Mouse (Mus musculus) ES-E14 (cell line): ENCODE data around the gene Neurod1. TPM values are rescaled to one million over a fixed set of nuclear protein-coding genes. Genes with fewer than 3 reads are reported as not detected.

Source experiments
- DNase-seq: peaks from one replicate; pipeline ENCODE4 v3.0.0-alpha.2; 2013; ENCODE audit warnings: low read depth, low spot score
- H3K27ac ChIP-seq: 2 replicates; pipeline ENCODE4 v1.5.1; 2012; ENCODE audit warnings: low read depth, mild to moderate bottlenecking, low read length, moderate library complexity, mixed read lengths; ENCODE audit not compliant: poor library complexity, insufficient read depth, severe bottlenecking
- H3K36me3 ChIP-seq: 2 replicates; pipeline ENCODE4 v1.6.1; 2012; ENCODE audit warnings: mild to moderate bottlenecking, low read length, moderate library complexity, mixed read lengths; ENCODE audit not compliant: control insufficient read depth, poor library complexity, insufficient read depth, severe bottlenecking
- H3K4me1 ChIP-seq, 2 experiments: fragments of 150-350 bp in 1 of 2; sonication (generic) in 1 of 2; 2 replicates each; pipeline ENCODE4 v1.6.1; 2012; ENCODE audit warnings: low read length in 2 of 2, mild to moderate bottlenecking in 1 of 2, mixed read lengths in 1 of 2; ENCODE audit not compliant: control insufficient read depth in 2 of 2, insufficient read depth in 2 of 2, poor library complexity in 1 of 2
- H3K4me3 ChIP-seq, 2 experiments: fragments of 150-350 bp in 1 of 2; sonication (generic) in 1 of 2; 2 replicates each; pipeline ENCODE4 v1.5.1; 2012; ENCODE audit warnings: low read length in 2 of 2, low read depth in 1 of 2, mild to moderate bottlenecking in 1 of 2, mixed read lengths in 1 of 2; ENCODE audit not compliant: insufficient read depth in 1 of 2, poor library complexity in 1 of 2, severe bottlenecking in 1 of 2
- H3K9ac ChIP-seq: 2 replicates; pipeline ENCODE4 v1.6.1; 2012; ENCODE audit warnings: low read depth, mild to moderate bottlenecking, low read length, mixed read lengths; ENCODE audit not compliant: poor library complexity, insufficient read depth, severe bottlenecking
- H3K9me3 ChIP-seq: fragments of 150-350 bp; sonication (generic); 2 replicates; pipeline ENCODE4 v1.6.1; 2012; ENCODE audit warnings: low read depth, mild to moderate bottlenecking, low read length; ENCODE audit not compliant: control insufficient read depth, insufficient read depth
- CHD2 ChIP-seq: IDR thresholded peaks from 2 replicates; pipeline ENCODE4 v1.6.1; 2014; ENCODE audit warnings: mild to moderate bottlenecking, low read depth, low read length, inconsistent platforms
- HCFC1 ChIP-seq: IDR thresholded peaks from 2 replicates; pipeline ENCODE4 v1.6.1; 2012; ENCODE audit warnings: low read length, inconsistent platforms, borderline replicate concordance; ENCODE audit not compliant: insufficient read depth
- MAFK ChIP-seq: IDR thresholded peaks from 2 replicates; pipeline ENCODE4 v1.6.1; 2014; ENCODE audit warnings: mild to moderate bottlenecking, low read depth, low read length, inconsistent platforms; ENCODE audit not compliant: insufficient read depth
- ZC3H11A ChIP-seq: IDR thresholded peaks from 2 replicates; pipeline ENCODE4 v1.6.1; 2012; ENCODE audit warnings: low read depth, mild to moderate bottlenecking, inconsistent platforms, low read length, borderline replicate concordance
- ZNF384 ChIP-seq: IDR thresholded peaks from 2 replicates; pipeline ENCODE4 v1.6.1; 2012; ENCODE audit warnings: low read depth, low read length, inconsistent platforms
- in situ Hi-C, 2 experiments: fragments of 600-800 bp; cut with MboI; formaldehyde crosslinking; loops; one replicate each; pipeline ENCODE4 v1.15.1; 2025; ENCODE audit warnings: low sequenced_read_pairs in 2 of 2, inconsistent platforms in 1 of 2; ENCODE audit not compliant: unreplicated experiment in 2 of 2
- total RNA-seq: library from RNA; depleted of rRNA; stranded (reverse); fragments of 300-350 nt; gene quantifications from 2 replicates; pipeline ENCODE4 v1.2.3, GENCODE M21; 2012

Gene Neurod1
- total RNA-seq, 1 experiment, result 1.3 TPM

DNA sequence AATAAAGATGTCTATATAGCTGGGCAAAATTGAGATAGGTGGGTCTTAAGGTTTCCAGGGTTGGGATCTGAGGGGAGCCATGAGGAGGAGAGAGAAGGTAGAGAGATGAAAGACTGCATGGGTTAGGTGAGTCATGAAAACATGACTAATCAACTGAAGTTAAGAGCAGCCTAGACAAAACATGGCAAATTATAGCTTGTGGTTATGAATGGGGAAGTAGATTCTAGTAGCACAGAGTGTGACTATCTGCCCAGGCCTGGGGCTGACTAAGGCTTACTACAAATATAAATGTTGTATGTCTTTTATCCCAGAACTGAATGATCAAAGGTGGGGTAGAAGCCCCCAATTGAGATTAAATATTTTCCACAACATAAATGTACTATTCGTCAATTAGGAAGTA, 9.4 kb downstream of the Neurod1 start:
- H3K4me1 ChIP-seq, result 0 out of 4 replicates have a peak, but pooled peaks cover 0 to 4% of the 10 kb centered on the region in 2 experiments
- no peak overlapping the region for H3K27ac ChIP-seq
- DNase-seq, result no peak
- H3K36me3 ChIP-seq, result no peaks in the 10 kb centered on the region
- no peak for TF ChIP-seq CHD2
- no peak for TF ChIP-seq HCFC1
- in situ Hi-C loops, result no loop called here
- H3K4me3 ChIP-seq, result no peak overlapping the region
- no peaks in the 10 kb centered on the region for H3K9me3 ChIP-seq
- H3K9ac ChIP-seq, result no peak overlapping the region

DNA sequence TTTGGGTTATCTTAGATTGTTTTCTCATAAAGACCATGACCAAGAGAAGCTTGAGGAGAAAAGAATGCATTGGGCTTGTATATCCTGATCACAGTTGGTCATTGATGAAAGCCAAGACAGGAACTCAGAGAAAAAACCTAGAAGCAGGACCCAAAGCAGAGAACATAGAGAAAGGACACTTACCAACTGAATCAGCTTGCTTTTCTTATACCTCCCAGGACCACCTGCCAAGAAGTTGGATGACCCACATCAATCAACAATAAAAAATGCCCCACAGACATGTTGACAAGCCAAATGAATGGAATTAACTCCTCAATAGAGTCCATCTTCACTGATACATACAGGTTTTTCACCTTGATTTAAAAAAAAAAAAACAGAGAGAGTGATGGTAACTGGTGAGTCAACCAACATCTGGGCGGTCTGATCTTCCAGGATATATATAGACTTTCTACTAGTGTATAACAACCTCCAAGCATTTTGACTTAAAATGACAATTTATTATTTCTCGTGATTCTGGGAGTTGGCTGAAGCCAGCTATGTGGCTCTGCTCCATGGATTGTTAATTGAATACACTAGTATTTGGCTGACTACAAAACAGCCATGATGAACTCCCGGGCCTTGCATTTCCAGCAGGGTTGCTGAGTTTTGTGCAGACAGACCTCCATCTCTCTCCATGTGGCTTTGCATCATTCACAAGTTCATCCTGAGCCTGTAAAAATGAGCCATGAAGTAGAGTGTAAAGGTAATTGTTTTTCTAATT, 12.5 kb downstream of the Neurod1 start:
- no peaks in the 10 kb centered on the region for H3K36me3 ChIP-seq
- no peak for DNase-seq
- no peak overlapping the region for H3K4me3 ChIP-seq
- no peak overlapping the region for H3K9ac ChIP-seq
- H3K9me3 ChIP-seq, result no peaks in the 10 kb centered on the region
- 0 out of 4 replicates have a peak, but pooled peaks cover 0 to 4% of the 10 kb centered on the region in 2 experiments for H3K4me1 ChIP-seq
- no peak overlapping the region for H3K27ac ChIP-seq
- in situ Hi-C loops, result no loop called here
- no peak for TF ChIP-seq HCFC1

DNA sequence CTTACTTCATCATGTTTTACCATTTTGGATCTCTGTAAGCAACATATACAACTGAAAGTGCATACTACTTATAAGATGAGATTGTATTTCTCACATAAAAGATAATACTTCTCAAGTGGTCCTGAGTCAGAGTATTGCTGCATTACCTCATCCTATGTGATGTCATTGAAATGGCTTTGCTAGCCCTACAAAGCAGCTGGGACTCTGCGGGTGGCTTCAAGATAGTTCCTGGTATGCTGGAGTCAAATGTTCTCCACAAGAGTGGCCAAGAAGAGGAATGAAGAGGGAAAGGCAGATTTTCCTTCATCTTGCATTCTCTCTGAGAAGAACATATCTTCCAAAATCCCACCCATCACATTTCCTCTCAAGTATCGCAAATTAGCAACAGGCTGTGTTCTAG, 13.2 kb downstream of the Neurod1 start:
- no peak for DNase-seq
- H3K36me3 ChIP-seq, result no peaks in the 10 kb centered on the region
- TF ChIP-seq HCFC1 (no peak), ZC3H11A (no peak), ZNF384 (no peak), MAFK (no peak), CHD2 (no peak)
- no peak overlapping the region for H3K9ac ChIP-seq
- H3K9me3 ChIP-seq, result no peaks in the 10 kb centered on the region
- H3K4me1 ChIP-seq, result 0 out of 4 replicates have a peak, but pooled peaks cover 0 to 4% of the 10 kb centered on the region in 2 experiments
- in situ Hi-C loops, result no loop called here
- no peak overlapping the region for H3K4me3 ChIP-seq
- no peak overlapping the region for H3K27ac ChIP-seq

DNA sequence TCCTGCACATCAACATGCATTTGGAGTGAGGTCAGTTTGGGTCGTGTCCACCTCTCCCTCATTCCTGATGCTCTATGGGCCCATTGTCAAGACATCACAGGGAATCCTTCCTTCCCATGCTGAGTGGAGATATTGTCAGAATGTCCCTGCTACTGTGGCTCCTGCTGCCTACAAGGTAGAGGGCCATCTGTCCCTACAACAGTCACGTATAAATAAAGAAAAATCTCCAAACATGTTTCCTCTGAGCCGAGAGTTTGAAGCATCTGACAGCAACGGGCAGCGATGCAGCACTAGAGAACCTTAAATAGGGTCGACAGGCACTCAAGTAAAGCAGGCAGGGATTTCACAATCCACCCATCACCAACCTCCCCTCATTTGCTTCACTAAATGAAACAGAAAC, 13.6 kb downstream of the Neurod1 start:
- no peak overlapping the region for H3K27ac ChIP-seq
- TF ChIP-seq CHD2 (no peak), ZC3H11A (no peak), MAFK (no peak), HCFC1 (no peak), ZNF384 (no peak)
- H3K4me3 ChIP-seq, result no peak overlapping the region
- no peak for DNase-seq
- H3K9ac ChIP-seq, result no peak overlapping the region
- 0 out of 4 replicates have a peak, but pooled peaks cover 0 to 4% of the 10 kb centered on the region in 2 experiments for H3K4me1 ChIP-seq
- H3K36me3 ChIP-seq, result no peaks in the 10 kb centered on the region
- H3K9me3 ChIP-seq, result no peaks in the 10 kb centered on the region
- in situ Hi-C loops, result no loop called here

DNA sequence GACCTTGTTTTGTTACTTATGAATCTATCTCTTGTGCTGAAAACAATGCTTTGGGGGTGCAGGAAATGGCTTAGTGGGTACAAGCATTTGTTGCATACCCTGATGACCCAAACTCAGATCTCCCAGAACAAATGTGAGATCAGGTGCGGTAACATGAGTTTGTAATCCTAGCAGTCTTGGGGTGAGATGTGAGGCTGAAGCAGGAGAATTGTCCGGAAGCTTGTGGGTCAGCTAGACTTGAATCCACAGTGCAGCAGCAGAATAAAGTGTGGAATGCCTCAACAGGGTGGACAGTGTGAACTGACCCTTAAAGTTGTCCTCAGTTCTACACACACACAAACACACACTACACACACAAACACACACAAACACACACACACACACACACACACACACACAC, 14.3 kb downstream of the Neurod1 start:
- Histone ChIP-seq H3K4me1 (0 out of 4 replicates have a peak, but pooled peaks cover 0 to 4% of the 10 kb centered on the region in 2 experiments), H3K36me3 (no peaks in the 10 kb centered on the region), H3K9me3 (no peaks in the 10 kb centered on the region), H3K9ac (no peak overlapping the region), H3K4me3 (no peak overlapping the region), H3K27ac (no peak overlapping the region)
- TF ChIP-seq ZNF384 (no peak), MAFK (no peak), ZC3H11A (no peak), CHD2 (no peak), HCFC1 (no peak)
- in situ Hi-C loops, result no loop called here
- DNase-seq, result no peak
